In the genomic region with DNA sequence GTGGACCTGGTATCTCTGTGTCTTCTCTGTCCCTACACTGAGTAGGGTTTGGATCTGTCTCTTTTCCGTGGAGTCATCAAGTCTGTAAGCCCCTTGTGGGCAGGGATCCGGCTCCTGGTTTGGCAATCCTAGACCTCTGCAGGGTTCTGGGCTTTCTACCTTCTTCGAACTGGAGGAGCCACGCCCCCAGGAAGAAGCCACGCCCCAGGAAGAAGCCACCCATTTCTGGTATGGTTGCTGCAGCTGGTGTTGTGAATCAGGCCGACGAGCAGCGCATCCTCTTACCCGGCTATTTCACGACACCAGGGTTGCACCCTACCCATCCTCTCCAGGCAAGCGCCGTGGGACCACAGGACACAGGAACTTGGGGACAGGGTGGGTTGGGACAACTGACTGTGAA, we compare ENCODE assay signal across 20 mouse cellular contexts. TPM values are rescaled to one million over a fixed set of nuclear protein-coding genes. Genes with fewer than 3 reads are reported as not detected.
A peak's percentile ranks its signal among the peaks of the same experiment; 100 is the strongest.
DNase-seq lines count a peak whose midpoint lies in the region; ATAC-seq and TF ChIP-seq lines count a peak whose summit lies in the region.
"Had no signal": no experiment of that assay in that cellular context is flagged by ENCODE, and none has a peak within 500 bp of the region (broad histone marks: within the 10 kb centered on the region; RNA-seq: fewer than 3 reads in every experiment).

No protein-coding gene starts in this region.

- 41% methylated on average over 12 of the region's 12 CpGs for WGBS in liver, postnatal 0 days (ENCODE audit: insufficient replicate concordance)
- 50% methylated on average over 12 of the region's 12 CpGs for WGBS in intestine, postnatal 0 days

- TF ChIP-seq CTCF in liver, postnatal 0 days (IDR thresholded peaks at IDR 0.05; ENCODE audit: low read depth) = no peak
- TF ChIP-seq CTCF in intestine, postnatal 0 days (IDR thresholded peaks at IDR 0.05; ENCODE audit: low read depth) = no peak

- no peaks in the 10 kb centered on the region for H3K27me3 ChIP-seq in liver, postnatal 0 days (ENCODE audit: insufficient read depth, low read length)
- H3K27me3 ChIP-seq in intestine, postnatal 0 days (replicated peaks; ENCODE audit: control insufficient read depth, insufficient read depth, low read length) = no peaks in the 10 kb centered on the region
- H3K27me3 ChIP-seq: embryonic facial prominence, embryonic 12.5 days; forebrain, embryonic 13.5 days; hindbrain, embryonic 15.5 days; neural tube, embryonic 13.5 days had no signal

- no peaks in the 10 kb centered on the region for H3K9me3 ChIP-seq in liver, postnatal 0 days (ENCODE audit: low read length)
- no peaks in the 10 kb centered on the region for H3K9me3 ChIP-seq in intestine, postnatal 0 days (ENCODE audit: control insufficient read depth)
- H3K9me3 ChIP-seq: embryonic facial prominence, embryonic 12.5 days; forebrain, embryonic 13.5 days; hindbrain, embryonic 15.5 days; limb, embryonic 12.5 days; neural tube, embryonic 13.5 days had no signal

- ATAC-seq in liver, postnatal 0 days = no peak
- ATAC-seq in intestine, postnatal 0 days = no peak
- ATAC-seq: forebrain, embryonic 13.5 days; lung, postnatal 0 days; midbrain, embryonic 16.5 days had no signal

- no peak for TF ChIP-seq EP300 in liver, postnatal 0 days (IDR thresholded peaks at IDR 0.05; ENCODE audit: low read depth)

- H3K36me3 ChIP-seq in liver, postnatal 0 days (replicated peaks; ENCODE audit: insufficient read depth, low read length) = no peaks in the 10 kb centered on the region
- H3K36me3 ChIP-seq in intestine, postnatal 0 days (ENCODE audit: control insufficient read depth, insufficient read depth) = no peaks in the 10 kb centered on the region
- H3K36me3 ChIP-seq: embryonic facial prominence, embryonic 12.5 days; limb, embryonic 12.5 days had no signal

- DNase-seq in lung, postnatal 10 days = peak; percentile 41
- no peak for DNase-seq in lung, postnatal 14 days
- DNase-seq in R1 (ENCODE audit: low read depth, low spot score) = peak; percentile 68
- DNase-seq in liver, postnatal 0 days = peak; percentile 45
- DNase-seq in thymus, postnatal 4 days = peak; percentile 71
- no peak for DNase-seq in gastrocnemius, postnatal 25 days
- no peak for DNase-seq in MN1 (ENCODE audit: low spot score)
- DNase-seq: cerebellum, adult 9-11 months; layer of hippocampus, postnatal 36 days; retina, postnatal 1 day had no signal

- H3K4me2 ChIP-seq in liver, postnatal 0 days (ENCODE audit: low read depth, low read length) = no peak overlapping the region
- no peak overlapping the region for H3K4me2 ChIP-seq in intestine, postnatal 0 days (replicated peaks; ENCODE audit: low read depth)
- H3K4me2 ChIP-seq: embryonic facial prominence, embryonic 12.5 days; forebrain, embryonic 13.5 days; hindbrain, embryonic 15.5 days; limb, embryonic 12.5 days; neural tube, embryonic 13.5 days had no signal

- no peak overlapping the region for H3K9ac ChIP-seq in liver, postnatal 0 days (replicated peaks)
- no peak overlapping the region for H3K9ac ChIP-seq in intestine, postnatal 0 days (ENCODE audit: low read depth, low read length)
- H3K9ac ChIP-seq: embryonic facial prominence, embryonic 12.5 days; forebrain, embryonic 13.5 days; hindbrain, embryonic 15.5 days; limb, embryonic 12.5 days; neural tube, embryonic 13.5 days had no signal

- H3K4me1 ChIP-seq in liver, postnatal 0 days (ENCODE audit: insufficient read depth) = peaks cover 4% of the 10 kb centered on the region; the same call in 1 of the 2 replicates
- H3K4me1 ChIP-seq in intestine, postnatal 0 days (replicated peaks; ENCODE audit: control insufficient read depth, insufficient read depth, low read length) = no peaks in the 10 kb centered on the region
- H3K4me1 ChIP-seq: embryonic facial prominence, embryonic 12.5 days; forebrain, embryonic 13.5 days; hindbrain, embryonic 15.5 days; limb, embryonic 12.5 days; neural tube, embryonic 13.5 days had no signal

- no peak overlapping the region for H3K27ac ChIP-seq in liver, postnatal 0 days (ENCODE audit: low read depth)
- no peak overlapping the region for H3K27ac ChIP-seq in intestine, postnatal 0 days (ENCODE audit: low read depth, low read length)
- H3K27ac ChIP-seq: embryonic facial prominence, embryonic 12.5 days; forebrain, embryonic 13.5 days; hindbrain, embryonic 15.5 days; limb, embryonic 12.5 days; neural tube, embryonic 13.5 days had no signal

- H3K4me3 ChIP-seq in liver, postnatal 0 days (ENCODE audit: low read depth, low read length) = no peak overlapping the region
- H3K4me3 ChIP-seq in intestine, postnatal 0 days (ENCODE audit: low read depth, low read length) = no peak overlapping the region
- H3K4me3 ChIP-seq: embryonic facial prominence, embryonic 12.5 days; forebrain, embryonic 13.5 days; hindbrain, embryonic 15.5 days; limb, embryonic 12.5 days; neural tube, embryonic 13.5 days had no signal

RNA-seq across cellular contexts. Expression of gene Slc12a3, which starts 4.9 kb away (rescaled TPM):
- polyA plus RNA-seq in liver, postnatal 0 days (2015; fragmentation: Nextera tagmentation; extraction: Ambion mirVana) = 0.99 and 1.4 TPM in 2 replicates
- not detected for total RNA-seq in gastrocnemius, postnatal 25 days (2021)
- 0.16 TPM in 1 of 2 replicates, not detected in the other for polyA plus RNA-seq in intestine, postnatal 0 days (2015; fragmentation: Nextera tagmentation; extraction: Ambion mirVana)
- total RNA-seq: gastrocnemius, adult 8-10 months had no signal
- polyA plus RNA-seq: forebrain, embryonic 13.5 days; heart, embryonic 14.5 days; limb, embryonic 12.5 days; midbrain, embryonic 16.5 days had no signal

Comparison
In these comparisons a context has a peak if more than half of its experiments do, and no peak if none do; other contexts are left out.
1. DNase-seq: peak in lung, postnatal 10 days (single experiment), R1 (single experiment), liver, postnatal 0 days (single experiment) and thymus, postnatal 4 days (single experiment); none in lung, postnatal 14 days (single experiment), gastrocnemius, postnatal 25 days (single experiment) and MN1 (single experiment).